Mouse (Mus musculus) cerebellum, adult 11 months (tissue): Measurements from ENCODE around the gene Nova2.

Experiments
- DNase-seq: peaks from one replicate; pipeline ENCODE4 v3.0.0; 2022

Nova2 gene

DNA sequence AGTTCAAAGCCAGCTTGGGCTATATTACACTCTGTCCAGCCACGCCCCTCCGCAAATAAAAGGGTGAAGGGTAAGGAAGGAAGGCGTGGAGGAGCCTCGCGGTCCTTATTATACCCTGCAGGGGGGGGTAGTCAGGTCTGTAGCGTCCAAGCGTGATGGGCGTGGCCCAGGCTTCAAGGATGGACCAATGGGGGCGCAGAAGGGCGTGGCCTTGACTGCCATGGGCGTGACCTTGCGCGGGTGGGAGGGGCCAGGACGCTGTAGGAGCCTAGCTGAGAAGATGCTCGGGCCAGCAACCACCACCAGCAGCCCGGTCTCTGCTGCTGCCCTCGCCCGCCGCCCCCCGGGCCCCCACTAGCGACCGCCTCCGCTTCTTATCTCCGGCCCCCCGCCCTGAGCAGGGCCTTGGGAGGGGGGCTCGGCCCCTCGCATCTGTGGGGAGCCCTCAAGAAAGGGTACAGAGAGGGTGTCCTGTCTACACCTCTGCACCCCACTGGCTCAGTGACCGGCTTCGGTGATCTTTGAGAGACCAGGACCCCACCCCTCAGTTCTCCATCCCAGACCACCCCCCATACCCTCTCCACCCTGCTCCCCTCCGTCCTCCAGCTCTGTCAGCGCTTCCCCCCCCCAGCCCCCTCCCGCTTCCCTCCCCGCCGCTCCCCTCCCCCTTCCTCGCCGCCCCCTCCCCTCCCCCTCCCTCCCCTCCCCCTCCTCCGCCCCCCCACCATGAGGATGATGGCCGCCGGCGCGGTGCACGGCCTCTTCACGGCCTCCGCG lies at the start of gene Nova2:
Nova2 (plus strand) TSS at position 727 of the 777 bp plus-strand sequence.
- peak; percentile 97 for DNase-seq

DNA sequence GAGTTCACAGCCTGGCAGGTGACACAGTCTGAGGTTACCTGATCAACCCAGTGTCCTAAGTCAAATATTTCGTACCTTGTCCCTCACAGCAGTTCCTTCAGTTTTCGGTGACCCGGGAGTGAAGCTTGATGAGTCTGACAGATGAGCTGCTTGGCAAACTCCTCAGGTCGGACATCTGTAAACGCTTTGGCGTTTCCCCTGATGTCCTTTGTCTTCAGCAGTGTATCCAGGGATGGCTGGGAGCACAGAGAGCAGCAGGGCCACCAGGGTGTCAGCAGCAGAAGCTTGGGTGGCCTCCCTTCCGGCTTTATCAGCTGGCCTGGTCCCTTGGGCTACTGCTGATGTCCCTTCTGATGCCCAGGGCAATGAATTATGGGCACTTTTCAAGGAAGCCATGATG lies 47.0 kb upstream of the Nova2 start:
- DNase-seq: no peak

DNA sequence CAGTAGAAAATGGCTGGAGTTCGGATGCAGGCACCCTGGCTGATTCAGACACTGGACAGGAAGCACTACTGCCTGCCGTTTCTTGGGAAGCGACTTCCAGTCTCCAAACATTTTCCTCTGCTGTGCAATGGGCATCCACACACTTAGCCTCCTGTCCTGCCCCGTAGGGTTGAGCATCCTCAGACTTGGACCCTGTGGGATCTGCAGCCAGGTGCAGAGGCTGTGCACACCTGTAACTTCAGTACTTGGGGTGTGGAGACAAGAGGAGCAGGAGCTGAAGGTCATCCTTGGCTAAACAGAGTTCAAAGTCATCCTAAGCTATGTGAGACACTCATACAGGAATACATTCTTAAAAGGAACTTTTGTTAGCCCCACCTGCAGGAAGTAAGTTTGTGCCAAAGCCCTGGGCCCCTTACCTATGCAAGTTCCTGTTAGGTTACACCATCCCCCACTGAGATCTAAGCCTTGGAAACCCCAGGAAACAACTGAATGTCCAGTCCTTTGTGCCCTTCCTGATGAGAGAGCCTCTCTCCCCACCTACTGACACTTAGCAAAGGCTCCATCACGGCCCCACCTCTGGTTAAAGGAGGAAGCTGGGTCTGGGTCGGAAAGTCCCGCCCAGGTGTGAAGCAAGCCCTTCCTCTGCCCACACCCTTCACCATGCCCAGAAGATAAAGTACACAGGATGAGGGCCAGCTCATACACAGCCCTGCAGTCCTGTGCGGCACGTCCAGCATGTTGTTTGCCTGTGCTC lies 41.5 kb upstream of the Nova2 start:
- no peak for DNase-seq

DNA sequence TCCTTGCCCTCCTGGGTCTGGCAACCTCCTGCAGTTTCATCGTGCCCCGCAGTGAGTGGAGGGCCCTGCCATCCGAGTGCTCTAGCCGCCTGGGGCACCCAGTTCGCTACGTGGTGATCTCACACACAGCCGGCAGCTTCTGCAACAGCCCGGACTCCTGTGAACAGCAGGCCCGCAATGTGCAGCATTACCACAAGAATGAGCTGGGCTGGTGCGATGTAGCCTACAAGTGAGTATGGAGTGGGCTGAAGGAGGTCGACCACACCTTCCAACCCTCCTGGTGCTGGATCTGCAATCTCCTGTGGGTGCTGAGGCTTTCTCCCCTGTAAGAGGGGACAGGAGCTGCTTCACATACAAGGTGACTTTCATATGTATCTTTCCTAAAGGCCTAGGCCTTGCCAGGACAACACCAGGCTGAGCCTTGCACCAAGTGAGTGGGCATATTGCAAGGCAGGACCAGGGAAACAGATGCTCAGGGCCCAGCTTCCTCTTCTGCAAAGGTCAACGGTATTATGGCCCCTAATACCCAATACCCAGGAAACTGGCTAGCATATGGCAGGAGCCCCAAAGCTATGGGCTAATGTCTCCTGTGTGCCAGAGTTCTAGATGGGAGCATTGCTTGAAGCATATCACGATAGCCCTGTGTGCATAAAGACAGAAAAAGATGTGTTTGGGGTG lies 40.8 kb upstream of the Nova2 start:
- DNase-seq: no peak

DNA sequence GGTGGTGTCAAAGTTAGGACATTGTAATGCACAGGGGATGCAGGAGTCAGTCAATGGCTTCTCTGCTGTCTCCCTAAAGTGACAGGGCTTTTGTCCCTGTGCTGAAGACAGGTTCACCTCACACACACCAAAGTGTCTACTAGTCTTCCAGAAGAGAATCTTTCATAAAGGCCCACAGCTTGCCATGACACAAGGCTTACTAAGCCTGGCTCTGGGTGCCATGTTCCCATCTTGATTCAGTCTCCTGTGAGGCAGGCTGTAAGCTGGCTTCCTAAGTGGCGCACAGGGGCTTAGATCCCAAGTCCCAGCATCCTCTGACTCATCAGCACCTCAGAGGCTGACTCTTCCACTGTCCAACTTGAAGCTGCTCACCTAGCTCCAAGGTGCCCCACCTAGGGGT lies 38.7 kb upstream of the Nova2 start:
- DNase-seq: no peak

DNA sequence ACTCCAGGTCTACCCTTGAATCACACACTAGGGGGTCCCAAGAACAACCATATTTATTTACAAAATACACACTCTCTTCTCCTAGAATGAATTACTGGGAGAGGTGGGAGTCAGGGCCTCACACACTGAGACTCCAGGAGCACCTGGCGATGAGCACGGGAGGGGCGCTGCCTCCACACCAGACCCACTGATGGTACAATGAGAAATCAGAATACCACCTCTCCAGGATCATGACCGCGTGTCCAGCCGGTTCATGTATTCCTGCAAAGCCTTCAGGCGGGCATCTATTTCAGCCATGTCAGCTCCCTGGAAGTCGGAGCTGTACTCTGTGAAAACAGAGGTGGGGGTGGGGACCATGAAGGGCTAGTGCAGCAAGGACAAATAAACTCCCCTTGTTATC lies 34.8 kb upstream of the Nova2 start:
- no peak for DNase-seq

DNA sequence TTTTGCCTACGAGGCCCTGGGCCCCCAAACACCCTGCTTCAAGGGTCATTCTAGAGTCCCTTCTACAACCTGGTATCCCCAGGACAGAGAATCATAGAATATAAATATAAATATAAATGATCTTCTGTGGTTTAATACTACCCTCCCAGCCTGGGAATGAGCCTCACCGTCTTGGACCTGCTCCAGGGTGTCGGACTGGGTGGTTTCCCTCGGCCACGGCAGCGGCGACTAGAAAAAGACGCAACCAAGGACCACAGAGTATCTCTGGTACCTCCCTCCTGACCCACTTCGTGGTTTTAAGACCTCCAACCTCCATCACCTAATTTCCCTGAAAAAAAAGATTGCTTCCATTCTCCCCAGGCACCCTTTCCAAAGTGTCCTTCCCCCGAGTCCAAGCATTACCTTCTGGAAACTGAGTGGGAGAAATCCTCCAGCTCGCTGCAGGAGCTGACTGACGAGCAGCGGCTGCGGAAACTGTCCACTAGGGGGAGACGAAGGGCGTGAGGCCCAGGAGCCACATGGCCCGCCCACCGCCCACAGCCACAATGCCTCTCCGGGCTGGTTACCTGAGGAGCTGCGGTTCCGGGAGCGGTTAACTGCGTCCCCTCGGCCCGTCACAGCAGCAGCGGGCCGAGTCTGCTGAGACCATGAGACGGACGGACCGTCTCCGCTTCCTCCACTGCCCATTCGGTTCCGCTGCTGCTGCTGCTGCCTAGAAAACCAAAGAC lies 33.7 kb upstream of the Nova2 start:
- peak; percentile 90 for DNase-seq

DNA sequence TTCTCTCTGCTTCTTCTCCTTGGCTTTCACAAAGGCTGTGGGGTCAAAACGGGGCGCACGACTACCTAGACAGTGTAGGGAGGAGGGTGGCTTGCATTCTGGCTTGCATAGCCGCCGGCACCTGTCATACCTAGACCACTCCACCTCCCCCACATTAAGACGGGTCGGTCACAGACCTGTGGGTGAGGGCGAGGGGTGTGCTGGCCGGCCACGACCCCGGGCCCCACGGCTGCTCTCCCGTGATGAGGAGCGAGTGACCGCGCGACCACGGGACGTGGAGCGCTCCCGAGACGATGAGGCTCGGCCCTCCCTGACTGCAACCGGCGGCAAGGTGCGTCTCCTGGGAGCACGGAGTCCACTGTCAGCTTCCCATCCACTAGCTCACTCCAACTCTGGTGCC lies 32.7 kb upstream of the Nova2 start:
- no peak for DNase-seq

DNA sequence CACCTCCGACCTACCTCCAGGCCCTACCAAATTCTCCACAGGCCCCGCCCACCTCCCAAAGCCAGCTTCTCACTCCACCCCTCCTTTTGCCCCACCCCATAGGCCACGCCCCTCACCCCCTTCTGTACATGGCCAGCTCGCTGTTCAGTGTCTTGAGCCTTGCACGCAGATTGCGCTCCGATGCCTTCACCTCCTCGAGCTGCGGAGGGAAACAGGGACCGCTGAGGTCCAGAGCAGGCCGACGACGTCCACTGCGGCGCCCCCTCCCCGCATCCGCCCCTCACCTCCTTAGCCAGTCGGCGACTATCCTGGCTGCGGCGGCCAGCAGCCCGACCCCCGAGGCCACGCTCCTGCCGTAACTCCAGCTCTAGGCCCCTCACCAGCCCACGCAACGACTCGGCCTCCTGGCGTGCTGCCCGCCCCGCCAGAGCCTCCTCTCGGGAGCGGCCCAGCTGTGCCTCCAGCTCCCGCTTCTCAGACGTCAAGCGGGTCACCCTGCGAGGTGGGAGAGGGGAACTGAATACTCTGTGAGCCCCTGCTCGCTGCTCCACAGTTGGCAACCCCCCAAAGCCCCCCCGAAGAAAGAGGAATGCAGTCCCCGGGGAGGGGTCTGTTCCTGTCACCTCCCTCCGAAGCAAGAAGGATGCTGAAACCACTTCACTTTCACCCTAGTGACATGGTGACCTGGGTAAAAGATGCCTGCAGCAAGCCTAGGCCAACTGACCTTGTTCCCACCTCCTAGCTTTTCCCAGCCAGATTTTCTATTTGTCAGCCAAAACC lies 31.8 kb upstream of the Nova2 start:
- DNase-seq: peak; percentile 82

DNA sequence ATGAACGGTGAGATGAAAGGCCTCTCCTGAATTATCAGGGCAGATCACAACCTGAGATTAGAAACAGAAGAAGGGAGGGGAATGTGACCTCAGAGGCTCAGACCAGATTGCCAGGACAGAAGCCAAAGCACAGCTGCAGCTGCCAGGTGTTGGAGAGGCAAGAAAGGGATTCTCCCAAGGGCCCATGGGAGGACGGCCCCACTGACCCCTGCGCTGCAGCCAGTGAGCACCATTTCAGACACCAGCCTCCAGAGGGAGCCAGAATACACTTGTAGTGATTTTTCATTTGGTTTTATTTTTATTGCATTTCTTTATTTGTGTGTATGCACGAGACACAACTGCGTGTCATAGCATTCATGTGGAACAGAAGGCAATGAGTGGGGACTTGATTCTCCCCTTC lies 29.2 kb upstream of the Nova2 start:
- DNase-seq: no peak

DNA sequence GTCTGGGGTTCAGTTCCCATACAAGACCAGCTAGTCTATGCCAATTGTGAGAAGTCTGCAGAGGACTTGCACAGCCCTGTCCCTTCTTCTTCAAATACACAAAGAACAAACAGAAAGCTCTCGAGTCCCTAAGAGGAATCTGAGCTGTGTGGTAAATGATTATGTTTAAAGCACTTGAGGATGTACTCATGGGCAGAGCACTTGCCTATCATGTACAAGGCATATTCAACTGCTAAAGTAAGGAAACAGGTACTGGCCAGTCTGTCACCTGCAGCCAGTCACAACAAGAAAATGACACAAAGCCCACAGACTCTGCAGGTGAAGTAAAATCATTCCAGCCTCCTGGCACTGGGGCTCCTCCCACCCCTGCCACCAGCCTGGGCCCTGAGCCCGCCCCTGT lies 25.2 kb upstream of the Nova2 start:
- no peak for DNase-seq

DNA sequence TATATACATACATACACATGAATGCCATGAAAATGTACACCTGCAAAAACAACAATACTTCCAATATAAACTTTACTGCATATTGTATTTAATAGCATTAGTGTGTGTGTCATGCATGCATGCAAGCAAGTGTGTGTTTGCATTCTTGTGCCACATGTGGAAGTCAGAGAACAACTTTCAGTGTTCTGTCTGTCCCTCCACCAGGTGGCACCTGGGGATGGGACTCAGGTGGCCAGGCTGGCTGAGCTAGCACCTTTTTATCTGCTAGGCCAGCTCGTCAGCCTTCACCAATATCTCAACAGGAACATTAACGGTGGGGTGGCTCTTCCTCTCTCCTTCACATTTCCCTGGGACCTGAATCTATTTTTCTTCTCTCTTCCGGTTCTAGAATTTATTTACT lies 23.2 kb upstream of the Nova2 start:
- no peak for DNase-seq

DNA sequence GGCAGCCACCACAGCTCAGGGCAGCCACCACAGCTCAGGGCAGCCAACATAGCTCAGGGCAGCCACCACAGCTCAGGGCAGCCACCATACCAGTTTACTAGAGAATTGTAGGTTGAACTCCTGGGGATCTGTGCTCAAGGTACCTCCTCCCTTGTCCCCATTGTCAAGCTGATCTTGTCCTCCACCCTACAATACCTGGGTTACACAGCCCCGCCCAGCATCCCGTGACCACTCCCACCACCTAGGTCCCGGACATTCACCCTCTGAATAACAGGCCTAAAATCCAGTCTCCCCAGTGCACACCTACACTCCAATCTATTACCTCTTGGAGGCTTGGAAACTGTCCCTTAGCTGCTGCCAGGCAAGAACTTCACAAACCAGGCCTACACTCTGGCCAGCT lies 20.7 kb upstream of the Nova2 start:
- no peak for DNase-seq

DNA sequence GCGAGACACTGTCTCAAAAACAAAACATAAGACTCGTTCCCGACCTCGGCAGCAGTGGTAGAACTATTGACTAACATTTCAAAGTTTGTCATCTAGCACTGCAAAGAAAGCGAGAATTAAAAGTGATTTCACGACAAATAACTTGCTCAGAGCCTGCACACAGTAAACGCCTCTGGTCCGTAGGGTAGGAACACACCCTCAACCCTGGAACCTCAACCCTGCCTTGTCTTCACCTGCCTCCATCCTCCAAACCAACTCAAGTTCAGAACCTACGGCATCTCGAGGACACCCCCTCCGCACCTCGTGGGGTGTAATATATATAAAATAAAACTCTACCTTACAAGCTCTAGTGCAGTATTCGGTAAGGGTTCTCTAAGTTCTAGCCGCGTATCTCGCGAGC lies 15.9 kb upstream of the Nova2 start:
- DNase-seq: no peak

DNA sequence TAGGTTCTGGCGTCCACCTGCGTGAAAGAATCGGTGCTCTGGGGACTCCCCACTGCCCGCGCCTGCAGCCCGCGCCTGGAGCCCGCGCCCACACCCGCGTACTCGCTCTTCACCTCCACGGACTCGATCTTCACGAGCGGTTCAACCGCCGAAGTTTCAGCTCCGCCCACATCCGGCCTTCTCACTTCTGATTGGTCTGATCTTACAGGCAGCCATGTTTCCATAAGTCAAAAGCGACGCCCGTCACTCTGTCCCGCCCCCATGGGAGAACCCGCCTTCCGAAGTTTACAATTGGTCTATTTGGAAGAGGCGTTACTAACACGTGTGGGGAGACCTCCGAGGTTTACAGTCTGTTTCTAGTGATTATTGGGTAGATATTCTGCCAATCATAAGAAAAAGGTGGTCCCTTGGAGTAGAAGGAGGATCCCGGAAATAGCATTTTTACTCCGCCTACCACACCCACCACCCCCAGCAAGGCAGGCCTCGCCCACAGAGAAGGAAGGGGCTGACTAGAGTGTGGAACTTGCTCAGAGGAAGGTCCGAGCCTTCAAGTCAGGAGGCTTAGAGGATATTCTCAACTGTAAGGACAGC lies 15.4 kb upstream of the Nova2 start, which contains the start of gene Ccdc61:
Ccdc61 (minus strand) TSS at position 175 of the 591 bp plus-strand sequence.
- peak; percentile 95 for DNase-seq

DNA sequence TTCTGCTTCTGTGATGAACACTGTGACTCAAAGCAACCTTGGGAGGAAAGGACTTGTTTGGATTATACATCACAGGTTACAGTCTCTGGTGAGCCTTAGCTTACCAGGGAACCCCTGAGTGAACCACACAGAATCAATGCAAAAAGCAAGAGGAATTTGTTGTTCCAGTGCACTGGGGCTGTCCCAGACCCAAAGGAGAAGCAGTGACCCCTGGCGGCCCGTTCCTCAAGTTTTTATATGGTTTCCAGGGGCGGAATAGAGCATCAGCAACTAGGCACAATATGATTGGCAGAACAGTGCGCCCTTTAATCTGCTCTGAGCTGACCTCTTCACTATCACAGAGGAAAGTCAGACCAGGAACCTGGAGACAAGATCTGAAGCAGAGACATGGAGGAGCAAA lies 9.4 kb upstream of the Nova2 start:
- DNase-seq: no peak

DNA sequence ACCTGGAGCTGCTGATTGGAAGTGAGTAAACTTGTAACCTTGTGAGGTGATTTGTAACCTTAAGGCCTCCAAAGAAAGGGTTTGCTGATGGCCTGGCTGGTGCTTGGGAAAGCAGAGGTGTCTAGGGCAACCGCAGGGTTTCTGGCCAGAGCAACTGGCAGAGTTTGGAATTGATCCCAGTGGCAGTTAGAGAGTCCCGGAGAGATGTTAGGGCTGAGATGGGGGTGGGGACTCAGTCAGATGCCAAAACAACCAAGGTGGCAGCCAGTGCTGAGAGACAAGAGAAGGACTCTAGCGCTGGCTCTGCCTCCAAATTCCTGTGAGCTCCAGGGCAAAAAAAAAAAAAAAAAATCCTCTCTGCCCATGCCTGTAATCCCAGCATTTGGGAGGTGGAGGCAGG lies 7.8 kb upstream of the Nova2 start:
- no peak for DNase-seq

DNA sequence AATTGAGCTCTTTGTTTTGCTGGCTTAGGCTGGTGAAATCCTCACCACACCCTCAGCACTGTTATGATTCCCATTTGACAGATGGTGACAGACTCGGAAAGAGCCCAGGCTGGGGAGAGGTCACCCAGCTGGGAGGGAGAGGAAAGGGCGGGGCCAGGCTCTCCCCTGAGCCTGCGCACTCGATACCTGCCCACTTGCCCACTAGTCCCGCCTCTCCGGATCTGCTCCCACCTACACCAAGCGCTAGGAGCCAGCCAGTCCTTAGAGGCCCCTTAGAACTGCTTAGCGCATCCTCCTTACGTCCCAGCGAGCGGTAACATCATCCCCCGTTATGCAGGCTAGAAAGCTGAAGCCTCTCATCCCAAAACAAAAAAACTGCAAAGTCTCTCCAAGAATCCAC lies 4.6 kb upstream of the Nova2 start:
- DNase-seq: peak; percentile 73

DNA sequence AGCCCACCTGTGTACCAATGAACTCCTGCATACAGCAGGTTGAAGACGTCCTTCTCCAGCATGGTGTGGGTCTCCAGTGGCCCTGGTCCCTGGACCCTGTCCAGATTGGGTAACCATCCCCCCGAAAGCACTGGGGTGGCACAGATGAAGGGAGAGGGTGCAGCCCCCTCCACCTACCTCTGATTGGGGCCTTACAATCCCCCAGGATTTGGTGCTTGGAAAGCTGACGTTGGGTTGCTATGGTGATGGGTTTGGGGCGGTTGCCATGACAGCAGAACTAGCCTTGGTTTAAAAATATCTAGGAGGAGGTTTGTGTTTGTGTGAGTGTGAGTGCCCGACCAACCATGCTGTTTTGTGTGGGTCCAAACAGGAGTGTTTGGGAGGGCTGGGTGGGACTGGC lies 2.9 kb upstream of the Nova2 start:
- DNase-seq: no peak

DNA sequence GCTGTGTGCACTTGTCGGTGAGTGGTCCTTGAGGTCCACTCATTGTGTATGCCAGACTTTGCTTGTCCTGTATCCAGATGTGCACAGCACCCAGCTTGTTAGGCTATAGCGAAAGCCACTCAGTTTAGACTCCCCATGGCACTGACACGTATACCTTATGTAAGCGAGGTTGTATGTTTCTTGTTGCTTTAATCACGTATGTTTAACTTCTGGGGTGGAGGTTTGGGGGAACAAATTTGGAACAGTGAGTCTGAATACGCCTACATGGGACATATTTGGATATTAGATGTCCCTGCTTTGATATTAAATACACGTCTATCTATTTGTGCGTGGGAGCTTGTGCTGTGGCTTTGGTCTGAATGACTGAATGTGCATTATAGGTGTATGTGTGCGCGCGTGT lies 2.4 kb upstream of the Nova2 start:
- DNase-seq: no peak

DNA sequence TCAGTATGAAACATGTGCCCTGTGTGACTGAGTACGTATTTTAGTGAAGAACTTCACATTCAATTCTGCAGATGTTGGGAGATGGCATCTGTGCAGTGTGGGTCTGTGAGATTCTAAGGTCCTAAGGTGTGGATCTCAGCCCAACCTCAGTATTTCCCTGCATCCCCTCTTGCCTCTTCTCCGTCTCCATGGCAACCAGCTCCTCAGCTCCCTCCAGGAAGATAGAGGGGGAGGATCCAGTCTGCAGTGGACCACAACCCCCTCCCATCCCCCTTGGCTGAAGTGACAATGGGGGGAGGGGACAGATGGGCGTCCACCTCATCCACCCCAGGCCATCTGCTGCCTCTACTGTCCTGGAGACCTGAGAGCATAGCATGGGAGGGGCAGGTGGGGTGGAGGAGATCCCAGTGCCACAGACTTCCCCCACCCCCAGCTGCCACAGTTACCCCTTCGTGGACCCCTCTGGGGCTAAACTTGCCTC lies 1.9 kb upstream of the Nova2 start:
- DNase-seq: peak; percentile 43

DNA sequence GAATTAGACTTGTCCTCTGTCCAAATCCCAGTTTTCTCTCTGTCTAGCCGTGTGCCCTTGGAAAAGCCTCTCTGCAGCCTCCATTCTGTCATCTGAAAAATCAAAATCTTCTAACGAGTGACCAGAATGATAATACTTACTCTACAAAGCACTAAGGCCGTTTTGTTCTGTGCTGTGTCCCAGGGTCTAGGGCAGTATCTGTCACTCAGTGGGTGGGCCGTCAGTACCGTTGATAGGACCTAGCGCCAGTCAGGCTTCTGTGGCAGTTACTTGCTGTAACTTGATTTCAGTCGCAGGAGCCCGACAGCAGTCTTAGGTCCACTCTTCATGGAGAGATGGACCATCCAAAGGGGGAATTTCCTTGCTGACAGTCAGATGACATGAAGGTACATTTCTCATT lies 1.4 kb upstream of the Nova2 start:
- no peak for DNase-seq
